Mouse (Mus musculus) liver, embryonic 11.5 days (tissue): ENCODE measurements around the gene Thada. TPM values are rescaled to one million over a fixed set of nuclear protein-coding genes. Genes with fewer than 3 reads are reported as not detected.
"Not testable (repeated sequence)": the region's sequence is repeated elsewhere in the genome, so short reads cannot be mapped to it uniquely, and the experiment has no call there.

ENCODE experiments used
- ATAC-seq: fragments of 200-750 bp; cut with Nextera tagmentation; replicated peaks from 2 replicates; pipeline ENCODE4 v1.8.0; 2017; ENCODE audit warnings: moderate number of reproducible peaks, mild to moderate bottlenecking, moderate TSS enrichment, moderate library complexity; ENCODE audit not compliant: low FRiP score
- DNase-seq: peaks from one replicate; pipeline ENCODE4 v3.0.0-alpha.2; 2017; ENCODE audit warnings: low spot score
- H3K27ac ChIP-seq: fragments of 300-500 bp; sonication (generic); 2 replicates; pipeline ENCODE4 v1.5.1; 2014; ENCODE audit warnings: mild to moderate bottlenecking, low read depth, low read length, control low read depth
- H3K27me3 ChIP-seq: fragments of 300-500 bp; sonication (generic); replicated peaks from 2 replicates; pipeline ENCODE4 v1.6.1; 2014; ENCODE audit warnings: low read length, mixed read lengths; ENCODE audit not compliant: control insufficient read depth, insufficient read depth
- H3K36me3 ChIP-seq: fragments of 300-500 bp; sonication (generic); 2 replicates; pipeline ENCODE4 v1.6.1; 2014; ENCODE audit warnings: mild to moderate bottlenecking, low read length, moderate library complexity, mixed read lengths; ENCODE audit not compliant: control insufficient read depth, insufficient read depth
- H3K4me1 ChIP-seq: fragments of 300-500 bp; sonication (generic); replicated peaks from 2 replicates; pipeline ENCODE4 v1.6.1; 2014; ENCODE audit warnings: low read length, mixed read lengths; ENCODE audit not compliant: control insufficient read depth, insufficient read depth
- H3K4me2 ChIP-seq: fragments of 300-500 bp; sonication (generic); 2 replicates; pipeline ENCODE4 v1.6.1; 2014; ENCODE audit warnings: mild to moderate bottlenecking, control low read depth, moderate library complexity
- H3K4me3 ChIP-seq: fragments of 300-500 bp; sonication (generic); 2 replicates; pipeline ENCODE4 v1.5.1; 2014; ENCODE audit warnings: low read depth, low read length, control low read depth
- H3K9ac ChIP-seq: fragments of 300-500 bp; sonication (generic); 2 replicates; pipeline ENCODE4 v1.6.1; 2014; ENCODE audit warnings: low read depth, low read length, control low read depth
- H3K9me3 ChIP-seq: fragments of 300-500 bp; sonication (generic); 2 replicates; pipeline ENCODE4 v1.6.1; 2016; ENCODE audit warnings: low read length, inconsistent platforms, mixed read lengths; ENCODE audit not compliant: control insufficient read depth
- WGBS: fragments of 180-500 bp; shearing (Covaris S2); extraction: QIAGEN DNeasy Blood & Tissue Kit; methylation state at CpG from one replicate; pipeline ENCODE4 v1.1.7; 2014; 5-methylcytosine and 5-hydroxymethylcytosine counted together
- polyA plus RNA-seq: library from polyadenylated mRNA; unstranded; fragments of >200 nt; fragmentation: Nextera tagmentation; extraction: Ambion mirVana; gene quantifications from 2 replicates; pipeline ENCODE4 v1.2.1, GENCODE M21; 2014

Gene Thada
- polyA plus RNA-seq, 1 experiment from 2014 or later = 12.3 TPM

DNA sequence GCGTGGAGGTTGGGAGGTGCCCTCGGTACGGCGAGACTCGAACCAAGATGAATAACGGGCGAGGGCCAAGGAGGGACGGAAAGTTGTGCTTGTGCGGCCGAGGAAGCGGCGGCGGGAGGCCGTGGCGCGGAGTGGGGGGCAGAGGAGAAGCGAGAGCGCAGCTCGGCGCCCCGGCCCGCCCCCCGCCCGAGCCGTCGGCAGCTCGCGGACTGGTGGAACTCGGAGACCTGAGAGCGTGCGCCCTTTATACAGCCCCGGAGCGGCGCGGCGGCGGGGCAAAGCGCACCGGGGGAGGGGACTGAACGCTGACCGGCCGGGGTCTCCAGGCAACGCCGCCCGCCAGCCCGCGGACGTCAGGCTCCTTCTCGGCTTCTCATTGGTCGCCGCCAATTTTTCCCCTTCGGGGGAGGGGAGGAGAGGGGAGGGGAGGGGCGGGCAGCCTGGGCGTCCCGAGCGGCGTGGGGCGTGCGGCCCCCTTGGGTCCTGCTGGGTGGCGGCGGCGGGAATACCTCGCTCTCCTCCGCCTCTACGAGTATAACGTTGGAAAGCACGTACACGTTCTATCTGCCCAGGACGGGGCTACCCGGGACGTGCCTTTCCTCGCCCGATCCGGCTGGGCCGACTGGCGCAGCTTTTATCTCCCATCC, 278.2 kb downstream of the Thada start, which contains the start of gene Zfp36l2:
TSS of gene Zfp36l2 (minus strand) at position 221 of the 647 bp plus-strand sequence.
- H3K27me3 ChIP-seq = no peaks in the 10 kb centered on the region

DNA sequence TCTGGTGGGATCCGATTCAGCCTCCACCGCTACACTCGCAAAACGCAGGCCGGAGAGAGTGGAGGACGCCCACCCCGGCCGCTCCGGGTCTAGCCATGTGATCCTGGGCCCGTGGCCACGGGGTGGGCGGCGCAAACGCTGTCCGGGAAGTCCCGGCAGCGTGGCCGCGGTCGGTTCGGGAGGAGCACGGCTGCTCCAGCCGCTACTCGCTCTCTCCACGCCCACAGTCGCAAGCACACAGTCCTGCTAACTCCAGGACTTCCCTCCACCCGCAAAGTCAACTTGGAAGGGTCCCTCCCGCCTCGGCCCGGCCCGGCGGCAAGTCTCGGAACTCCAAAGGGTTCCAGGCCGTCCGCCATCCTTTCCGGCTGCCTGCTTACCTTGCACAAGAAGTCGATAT, 278.7 kb downstream of the Thada start:
- not testable (repeated sequence) for H3K9me3 ChIP-seq, H3K27me3 ChIP-seq, DNase-seq
- Histone ChIP-seq H3K27ac (peak overlapping the region; percentile 99), H3K9ac (peak overlapping the region; percentile 97), H3K4me2 (peak overlapping the region; percentile 97), H3K4me3 (peak overlapping the region; percentile 93), H3K4me1 (peaks cover 32% of the 10 kb centered on the region), H3K36me3 (peaks cover 21% of the 10 kb centered on the region)
- 0% methylated on average over 9 of the region's 37 CpGs for WGBS
- ATAC-seq = peak; percentile 3; the same call in 1 of the 2 replicates

More for the DNA sequence above, 278.2 kb downstream of the Thada start, which contains the start of gene Zfp36l2:
- DNase-seq (peak; percentile 97), ATAC-seq (peak; percentile 84)
- under 1% methylated on average over 73 of the region's 76 CpGs for WGBS
- Histone ChIP-seq H3K36me3 (peaks cover 21% of the 10 kb centered on the region), H3K4me2 (peak within 1 kb of the TSS; percentile 97), H3K9ac (peak within 1 kb of the TSS; percentile 97), H3K27ac (peak within 1 kb of the TSS; percentile 99), H3K4me1 (peaks cover 27% of the 10 kb centered on the region), H3K9me3 (no peaks in the 10 kb centered on the region), H3K4me3 (peak within 1 kb of the TSS; percentile 93)

DNA sequence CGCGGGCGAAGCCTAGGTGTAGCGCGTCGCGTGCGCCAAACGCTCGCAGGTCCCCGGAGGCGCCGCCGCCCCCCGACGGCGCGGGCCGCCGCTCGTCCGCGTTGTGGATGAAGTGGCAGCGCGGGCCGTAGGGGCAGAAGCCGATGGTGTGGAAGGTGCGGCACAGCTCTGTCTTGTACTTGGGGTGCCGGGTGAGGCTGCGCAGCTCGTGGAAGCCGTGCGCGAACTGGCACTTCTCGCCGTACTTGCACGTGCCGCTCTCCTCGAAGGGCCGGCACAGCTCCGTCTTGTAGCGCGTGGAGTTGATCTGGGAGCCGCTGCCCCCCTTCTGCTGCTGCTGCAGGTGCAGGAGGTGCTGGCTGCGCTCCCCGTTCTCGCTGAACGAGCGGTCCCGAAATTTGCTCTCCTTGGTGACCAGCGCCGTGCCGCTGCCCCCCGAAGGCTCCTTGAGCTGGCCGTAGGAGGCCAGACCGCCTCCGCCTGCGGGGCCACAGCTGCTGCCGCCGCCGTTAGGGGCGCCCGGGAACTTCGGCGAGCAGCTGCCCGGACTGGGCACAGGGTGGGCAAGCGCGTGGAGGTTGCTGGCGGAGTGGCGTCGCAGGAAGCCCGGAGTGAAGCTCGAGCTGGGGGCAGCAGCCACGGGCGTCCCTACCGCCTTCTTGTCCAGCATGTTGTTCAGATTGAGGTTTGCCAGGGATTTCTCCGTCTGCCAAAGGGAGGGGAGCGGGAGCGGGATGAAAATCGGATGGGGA, 279.4 kb downstream of the Thada start:
- Histone ChIP-seq H3K4me2 (peak overlapping the region; percentile 84), H3K4me1 (peaks cover 38% of the 10 kb centered on the region), H3K9ac (peak overlapping the region; percentile 97), H3K9me3 (no peaks in the 10 kb centered on the region), H3K36me3 (peaks cover 19% of the 10 kb centered on the region), H3K4me3 (peak overlapping the region; percentile 93), H3K27ac (peak overlapping the region; percentile 97), H3K27me3 (no peaks in the 10 kb centered on the region)
- WGBS = under 1% methylated on average over 80 of the region's 80 CpGs
- ATAC-seq = no peak
- DNase-seq = peak; percentile 79

DNA sequence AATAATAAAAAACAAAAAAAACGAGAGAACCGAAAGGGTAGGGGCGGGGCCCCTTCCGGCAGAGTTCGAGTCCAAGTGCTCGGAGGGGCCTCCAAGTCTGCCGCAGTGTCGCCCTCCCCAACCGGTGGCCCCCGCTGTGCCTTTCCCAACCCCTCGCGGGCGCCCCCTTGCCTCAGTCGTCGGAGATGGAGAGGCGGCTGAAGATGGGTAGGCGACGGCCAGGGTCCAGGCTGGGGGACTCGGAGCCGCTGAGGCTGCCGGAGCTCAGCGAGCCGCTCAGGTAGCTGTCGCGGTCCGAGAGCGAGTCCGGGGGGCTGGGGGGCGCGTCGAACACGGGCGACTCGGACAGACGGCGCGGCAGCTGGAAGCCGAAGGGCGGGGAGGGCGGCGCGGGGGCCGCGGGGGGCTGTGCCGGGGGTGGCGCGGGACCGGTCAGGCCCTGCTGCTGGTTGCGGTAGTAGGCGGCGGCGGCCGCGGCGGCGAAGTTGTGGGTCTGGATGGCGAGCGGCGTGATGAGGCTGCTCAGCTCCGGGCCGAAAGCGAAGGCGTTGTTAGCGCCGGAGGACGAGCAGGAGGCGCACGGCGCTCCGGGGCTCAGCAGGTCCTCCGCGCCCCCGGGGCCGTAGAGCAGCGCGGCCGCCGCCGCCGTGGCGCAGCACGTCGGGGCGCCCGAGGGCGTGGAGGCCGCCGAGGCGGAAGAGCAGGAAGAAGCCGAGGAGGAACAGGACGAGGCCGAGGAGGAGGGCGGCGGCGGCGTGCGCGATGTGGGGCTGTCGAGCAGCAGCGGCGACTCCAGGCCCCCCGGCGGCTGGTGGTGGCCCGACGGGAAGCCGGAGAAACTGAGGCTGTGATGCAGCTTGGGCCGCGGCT, 280.2 kb downstream of the Thada start:
- Histone ChIP-seq H3K27me3 (no peaks in the 10 kb centered on the region), H3K9me3 (no peaks in the 10 kb centered on the region), H3K4me2 (peak overlapping the region; percentile 84), H3K4me3 (peak overlapping the region; percentile 93), H3K27ac (peak overlapping the region; percentile 97), H3K9ac (peak overlapping the region; percentile 97), H3K4me1 (peaks cover 47% of the 10 kb centered on the region), H3K36me3 (peaks cover 17% of the 10 kb centered on the region)
- WGBS = under 1% methylated on average over 97 of the region's 108 CpGs
- peak; percentile 79 for DNase-seq
- no peak for ATAC-seq

DNA sequence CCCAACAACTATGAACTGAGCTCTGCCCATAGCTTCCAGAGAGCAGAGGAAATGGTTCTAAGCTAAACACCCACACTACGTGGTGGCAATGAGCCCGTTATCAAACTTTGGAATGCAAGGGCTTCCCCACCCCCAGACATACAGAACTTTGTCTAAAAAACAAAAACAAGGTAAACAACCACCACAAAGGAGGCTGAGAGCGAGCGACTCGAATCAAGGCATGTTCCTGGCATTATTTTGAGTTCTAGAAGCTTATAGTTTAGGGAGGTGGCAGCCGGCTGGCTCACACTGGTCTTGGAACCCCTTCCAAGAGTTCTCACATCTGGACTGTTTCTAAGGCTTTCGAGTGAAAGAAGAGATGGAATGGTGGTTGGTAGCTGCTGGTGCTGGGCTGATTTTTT, 281.0 kb downstream of the Thada start:
- ATAC-seq = no peak
- H3K27ac ChIP-seq = peak overlapping the region; percentile 97
- peak overlapping the region; percentile 84 for H3K4me2 ChIP-seq
- peaks cover 50% of the 10 kb centered on the region for H3K4me1 ChIP-seq
- peak; percentile 64 for DNase-seq
- H3K36me3 ChIP-seq = peaks cover 17% of the 10 kb centered on the region
- H3K9ac ChIP-seq = peak overlapping the region; percentile 97
- 2% methylated on average over 7 of the region's 7 CpGs for WGBS
- no peaks in the 10 kb centered on the region for H3K27me3 ChIP-seq
- no peaks in the 10 kb centered on the region for H3K9me3 ChIP-seq
- H3K4me3 ChIP-seq = peak overlapping the region; percentile 93

DNA sequence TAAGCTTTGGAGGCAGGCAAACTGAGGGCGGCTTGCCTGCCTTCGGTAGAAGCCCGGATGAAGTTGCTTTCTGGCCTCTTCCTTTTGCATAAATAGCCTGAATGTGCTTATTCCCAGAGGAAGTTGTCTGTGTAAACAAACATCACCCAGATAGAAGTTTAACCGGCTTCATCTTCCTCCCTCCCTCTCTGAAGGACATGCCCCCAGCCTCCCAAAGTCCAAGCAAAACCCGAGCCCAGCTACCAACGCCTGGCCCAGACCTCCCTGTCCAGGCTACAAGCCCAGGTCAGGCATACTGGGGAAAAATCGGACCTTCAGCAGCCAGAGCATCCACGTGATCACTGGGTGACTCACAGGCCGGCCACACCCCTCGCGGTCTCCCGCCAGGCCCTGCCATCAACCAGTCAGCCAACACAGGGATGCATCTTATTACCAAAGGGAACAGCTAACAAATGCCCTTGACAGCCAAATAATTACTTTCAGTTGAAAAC, 282.7 kb downstream of the Thada start:
- Histone ChIP-seq H3K36me3 (peaks cover 17% of the 10 kb centered on the region), H3K4me2 (peak overlapping the region; percentile 71), H3K27me3 (no peaks in the 10 kb centered on the region), H3K9me3 (no peaks in the 10 kb centered on the region), H3K9ac (peak overlapping the region; percentile 66), H3K4me1 (peaks cover 37% of the 10 kb centered on the region), H3K27ac (peak overlapping the region; percentile 92), H3K4me3 (peak overlapping the region; percentile 41)
- peak; percentile 33 for ATAC-seq
- DNase-seq = peak; percentile 87
- 2% methylated on average over 12 of the region's 12 CpGs for WGBS

DNA sequence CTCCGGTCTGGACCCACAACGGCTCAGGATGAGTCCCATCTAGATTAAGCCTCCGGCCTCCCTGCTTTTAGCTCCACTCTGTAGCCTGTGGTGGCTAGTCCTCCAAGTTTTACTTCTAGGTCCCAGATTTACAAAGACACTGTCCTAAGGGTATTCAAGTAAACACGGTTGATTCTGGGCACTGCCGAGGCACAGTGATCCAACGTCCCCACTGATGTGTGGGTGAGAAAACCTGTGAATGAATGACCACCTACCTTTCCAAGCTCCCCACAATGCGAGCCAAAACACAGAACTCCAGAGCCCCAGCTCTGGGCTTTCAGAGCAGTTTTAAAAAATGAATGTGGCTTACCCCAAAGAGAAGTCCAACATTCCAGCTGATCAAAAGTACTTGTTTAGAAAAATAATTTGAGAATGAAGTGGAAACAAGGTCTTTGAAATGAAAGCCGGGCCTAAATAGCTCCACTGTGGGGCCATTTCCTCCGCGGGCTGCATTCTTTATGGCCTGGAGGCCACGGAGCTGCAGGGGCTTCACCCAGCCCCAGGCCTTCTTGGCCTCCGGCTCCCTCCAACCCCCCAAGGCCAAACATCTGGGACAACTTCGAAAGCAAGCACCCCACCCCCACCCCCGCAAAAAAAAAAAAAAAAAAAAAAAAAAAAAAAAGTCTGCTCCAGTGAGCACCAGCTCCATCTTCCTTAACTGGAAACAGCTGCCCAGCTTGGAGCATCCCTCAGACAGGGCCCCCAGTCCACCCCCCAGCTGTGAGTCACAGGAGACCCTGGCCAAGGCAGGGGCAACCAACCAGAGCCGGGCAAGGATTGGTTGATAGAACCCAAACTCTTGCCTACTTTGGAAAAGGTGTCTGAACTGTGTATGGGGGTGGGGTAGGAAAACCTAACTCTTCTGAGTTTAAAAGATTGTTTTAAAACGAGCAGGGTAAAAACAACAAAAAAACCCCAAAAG, 283.4 kb downstream of the Thada start:
- Histone ChIP-seq H3K36me3 (peaks cover 17% of the 10 kb centered on the region), H3K9me3 (no peaks in the 10 kb centered on the region), H3K4me1 (peaks cover 39% of the 10 kb centered on the region), H3K27ac (peak overlapping the region; percentile 92), H3K4me3 (peak overlapping the region; percentile 47), H3K27me3 (no peaks in the 10 kb centered on the region), H3K4me2 (peak overlapping the region; percentile 71), H3K9ac (peak overlapping the region; percentile 66)
- 15% methylated on average over 16 of the region's 16 CpGs for WGBS
- DNase-seq (peak; percentile 60), ATAC-seq (no peak)
